Mouse (Mus musculus) midbrain, embryonic 14.5 days (tissue): ENCODE results near the gene Vmn2r-ps130. TPM values are rescaled to one million over a fixed set of nuclear protein-coding genes. Genes with fewer than 3 reads are reported as not detected.
"Not testable (repeated sequence)": the region's sequence is repeated elsewhere in the genome, so short reads cannot be mapped to it uniquely, and the experiment has no call there.

Experiments
- ATAC-seq: fragments of 200-750 bp; cut with Nextera tagmentation; 2 replicates; pipeline ENCODE4 v1.8.0; 2017; ENCODE audit warnings: moderate number of reproducible peaks, moderate library complexity; ENCODE audit not compliant: low FRiP score, low TSS enrichment
- DNase-seq: peaks from one replicate; pipeline ENCODE4 v3.0.0-alpha.2; 2015
- H3K27ac ChIP-seq: fragments of 300-500 bp; sonication (generic); replicated peaks from 2 replicates; pipeline ENCODE4 v1.5.1; 2014; ENCODE audit warnings: mild to moderate bottlenecking, low read depth, low read length, moderate library complexity
- H3K27me3 ChIP-seq: fragments of 300-500 bp; sonication (generic); 2 replicates; pipeline ENCODE4 v1.6.1; 2014; ENCODE audit warnings: low read length, control low read depth, mixed read lengths; ENCODE audit not compliant: control insufficient read depth, insufficient read depth
- H3K36me3 ChIP-seq: fragments of 300-500 bp; sonication (generic); 2 replicates; pipeline ENCODE4 v1.6.1; 2014; ENCODE audit warnings: low read length, control low read depth; ENCODE audit not compliant: control insufficient read depth, insufficient read depth
- H3K4me1 ChIP-seq: fragments of 300-500 bp; sonication (generic); 2 replicates; pipeline ENCODE4 v1.6.1; 2014; ENCODE audit warnings: mild to moderate bottlenecking, antibody characterized with exemption, low read length, control low read depth; ENCODE audit not compliant: control insufficient read depth, insufficient read depth
- H3K4me2 ChIP-seq: fragments of 300-500 bp; sonication (generic); 2 replicates; pipeline ENCODE4 v1.6.1; 2014; ENCODE audit warnings: mild to moderate bottlenecking, low read length, moderate library complexity
- H3K4me3 ChIP-seq: fragments of 300-500 bp; sonication (generic); replicated peaks from 2 replicates; pipeline ENCODE4 v1.5.1; 2014; ENCODE audit warnings: low read depth, low read length
- H3K9ac ChIP-seq: fragments of 300-500 bp; sonication (generic); replicated peaks from 2 replicates; pipeline ENCODE4 v1.6.1; 2014; ENCODE audit warnings: mild to moderate bottlenecking, low read length, moderate library complexity
- H3K9me3 ChIP-seq: fragments of 300-500 bp; sonication (generic); 2 replicates; pipeline ENCODE4 v1.6.1; 2016; ENCODE audit warnings: low read length, control low read depth, mixed read lengths; ENCODE audit not compliant: control insufficient read depth
- WGBS: fragments of 180-500 bp; shearing (Covaris S2); extraction: QIAGEN DNeasy Blood & Tissue Kit; methylation state at CpG from one replicate; pipeline ENCODE4 v1.1.7; 2014; 5-methylcytosine and 5-hydroxymethylcytosine counted together
- polyA plus RNA-seq: library from polyadenylated mRNA; unstranded; fragments of >200 nt; fragmentation: Nextera tagmentation; extraction: Ambion mirVana; gene quantifications from 2 replicates; pipeline ENCODE4 v1.2.1, GENCODE M21; 2014

Gene Vmn2r-ps130
- not detected in 2 replicates for polyA plus RNA-seq

DNA sequence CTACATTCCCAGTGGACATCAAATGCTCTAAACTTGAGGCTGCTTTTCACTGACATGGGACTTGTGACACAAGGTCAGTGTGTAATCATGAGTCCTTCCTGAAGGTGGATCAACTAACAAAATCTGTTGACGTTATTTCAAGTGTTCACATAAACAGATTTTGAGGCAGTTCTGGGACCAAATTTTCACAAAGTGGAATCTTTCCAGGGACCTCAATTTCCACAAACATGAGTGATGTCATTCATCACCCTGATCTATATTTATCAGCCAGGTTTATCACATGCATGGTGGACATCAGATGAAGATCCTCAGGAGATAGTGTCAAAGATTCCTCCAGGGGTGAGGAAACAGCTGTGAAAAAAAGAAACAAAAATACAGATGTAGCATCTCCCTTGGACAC lies at the start of gene Vmn2r-ps130:
Gene Vmn2r-ps130, plus strand, starts transcription at position 301 of the 400 bp plus-strand sequence.
- H3K27me3 ChIP-seq, H3K4me1 ChIP-seq, H3K4me2 ChIP-seq, H3K9me3 ChIP-seq, H3K4me3 ChIP-seq, H3K9ac ChIP-seq, H3K36me3 ChIP-seq, DNase-seq, ATAC-seq, H3K27ac ChIP-seq: not testable (repeated sequence)
- WGBS: no CpG with 5 or more reads among the region's 1 CpGs

Other genes starting within 250 kb of the Vmn2r-ps130 start
- 23.5 and 28.1 TPM in 2 replicates for gene Zfp945, start 194.0 kb upstream of the Vmn2r-ps130 start, polyA plus RNA-seq
- not detected in 2 replicates for gene Vmn2r113, start 118.2 kb upstream of the Vmn2r-ps130 start, polyA plus RNA-seq
- 33.7 and 38.1 TPM in 2 replicates for gene Zfp40, start 132.1 kb downstream of the Vmn2r-ps130 start, polyA plus RNA-seq